Mouse (Mus musculus) cerebellum, postnatal 14 days (tissue): ENCODE results near the gene Arhgef10l.

ENCODE experiments used
- DNase-seq, 2 experiments: peaks; one replicate each; pipeline ENCODE4 v3.0.0; 2021; ENCODE audit warnings: mixed read lengths in 2 of 2

The Arhgef10l gene

GRCm38 (mm10) chr4:140693513-140693912 is 27.7 kb upstream of the Arhgef10l start:
- DNase-seq = no peak

- DNase-seq = no peak
These were observed 25.7 kb upstream of the Arhgef10l start for GRCm38 (mm10) chr4:140691481-140691880.

- DNase-seq = no peak
These were observed 24.3 kb upstream of the Arhgef10l start for GRCm38 (mm10) chr4:140689873-140690655.

GRCm38 (mm10) chr4:140688826-140689425 is 23.1 kb upstream of the Arhgef10l start:
- DNase-seq = no peak

GRCm38 (mm10) chr4:140688044-140688825 is 22.4 kb upstream of the Arhgef10l start:
- DNase-seq = no peak

GRCm38 (mm10) chr4:140684881-140685303 is 19.1 kb upstream of the Arhgef10l start:
- DNase-seq = no peak

GRCm38 (mm10) chr4:140684141-140684871 is 18.5 kb upstream of the Arhgef10l start:
- no peak for DNase-seq

GRCm38 (mm10) chr4:140683608-140684007 is 17.8 kb upstream of the Arhgef10l start:
- DNase-seq = no peak

- no peak for DNase-seq
These were observed 15.1 kb upstream of the Arhgef10l start for GRCm38 (mm10) chr4:140680731-140681397.

- peak; percentile 90 to 94 for DNase-seq
These were observed 14.0 kb upstream of the Arhgef10l start for GRCm38 (mm10) chr4:140679723-140680380.

GRCm38 (mm10) chr4:140679038-140679437 is 13.2 kb upstream of the Arhgef10l start:
- DNase-seq = peak; percentile 74 to 80

GRCm38 (mm10) chr4:140674345-140674926 is 8.6 kb upstream of the Arhgef10l start:
- DNase-seq = peak; percentile 89 to 95

- no peak for DNase-seq
These were observed 7.9 kb upstream of the Arhgef10l start for GRCm38 (mm10) chr4:140673527-140674264.

GRCm38 (mm10) chr4:140667802-140668201 is 2.0 kb upstream of the Arhgef10l start:
- no peak for DNase-seq

GRCm38 (mm10) chr4:140665053-140665452 is 759 bp downstream of the Arhgef10l start:
- no peak for DNase-seq

- DNase-seq = no peak
These were observed 2.8 kb downstream of the Arhgef10l start for GRCm38 (mm10) chr4:140662882-140663585.

GRCm38 (mm10) chr4:140662453-140662852 is 3.4 kb downstream of the Arhgef10l start:
- DNase-seq = no peak

GRCm38 (mm10) chr4:140661406-140662022 is 4.3 kb downstream of the Arhgef10l start:
- no peak for DNase-seq
